Mouse (Mus musculus) embryonic facial prominence, embryonic 13.5 days (tissue): ENCODE measurements around the gene Cdc42se2. TPM values are rescaled to one million over a fixed set of nuclear protein-coding genes. Genes with fewer than 3 reads are reported as not detected.

Experiments used
- ATAC-seq: fragments of 200-750 bp; cut with Nextera tagmentation; 2 replicates; pipeline ENCODE4 v1.8.0; 2017; ENCODE audit warnings: low read depth; ENCODE audit not compliant: insufficient number of reproducible peaks, insufficient read depth, low FRiP score, low TSS enrichment
- H3K27ac ChIP-seq: fragments of 300-500 bp; sonication (generic); 2 replicates; pipeline ENCODE4 v1.5.1; 2015; ENCODE audit warnings: moderate library complexity, mild to moderate bottlenecking, inconsistent platforms
- H3K27me3 ChIP-seq: fragments of 300-500 bp; sonication (generic); 2 replicates; pipeline ENCODE4 v1.6.1; 2015; ENCODE audit warnings: mild to moderate bottlenecking, inconsistent platforms
- H3K36me3 ChIP-seq: fragments of 300-500 bp; sonication (generic); 2 replicates; pipeline ENCODE4 v1.6.1; 2015; ENCODE audit warnings: mild to moderate bottlenecking, inconsistent platforms
- H3K4me1 ChIP-seq: fragments of 300-500 bp; sonication (generic); 2 replicates; pipeline ENCODE4 v1.6.1; 2015; ENCODE audit warnings: inconsistent platforms
- H3K4me2 ChIP-seq: fragments of 300-500 bp; sonication (generic); 2 replicates; pipeline ENCODE4 v1.6.1; 2015; ENCODE audit warnings: moderate library complexity, mild to moderate bottlenecking, inconsistent platforms
- H3K4me3 ChIP-seq: fragments of 300-500 bp; sonication (generic); 2 replicates; pipeline ENCODE4 v1.5.1; 2015; ENCODE audit warnings: mild to moderate bottlenecking, inconsistent platforms
- H3K9ac ChIP-seq: fragments of 300-500 bp; sonication (generic); 2 replicates; pipeline ENCODE4 v1.6.1; 2015; ENCODE audit warnings: mild to moderate bottlenecking, inconsistent platforms
- H3K9me3 ChIP-seq: fragments of 300-500 bp; sonication (generic); 2 replicates; pipeline ENCODE4 v1.6.1; 2016; ENCODE audit warnings: inconsistent platforms
- WGBS: fragments of 180-500 bp; shearing (Covaris S2); methylation state at CpG from one replicate; pipeline ENCODE4 v1.1.7; 2015; ENCODE audit warnings: mixed read lengths; 5-methylcytosine and 5-hydroxymethylcytosine counted together
- polyA plus RNA-seq: library from polyadenylated mRNA; unstranded; fragments of >200 nt; fragmentation: Nextera tagmentation; extraction: Ambion mirVana; gene quantifications from 2 replicates; pipeline ENCODE4 v1.2.1, GENCODE M21; 2015

Cdc42se2 gene
- polyA plus RNA-seq, 1 experiment from 2014 or later: 86.2 TPM

- Histone ChIP-seq H3K4me2 (no peak overlapping the region), H3K9ac (no peak overlapping the region), H3K36me3 (no peaks in the 10 kb centered on the region), H3K4me1 (no peaks in the 10 kb centered on the region), H3K27me3 (no peaks in the 10 kb centered on the region), H3K4me3 (no peak overlapping the region), H3K27ac (no peak overlapping the region), H3K9me3 (no peaks in the 10 kb centered on the region)
- 45% methylated on average over 3 of the region's 3 CpGs for WGBS
- ATAC-seq: no peak
Observed at GRCm38 (mm10) chr11:54811054-54811453, 23.6 kb upstream of the Cdc42se2 start.

- H3K9ac ChIP-seq: no peak overlapping the region
- no peaks in the 10 kb centered on the region for H3K27me3 ChIP-seq
- no peaks in the 10 kb centered on the region for H3K9me3 ChIP-seq
- no peaks in the 10 kb centered on the region for H3K4me1 ChIP-seq
- no peak overlapping the region for H3K4me3 ChIP-seq
- no peak for ATAC-seq
- H3K27ac ChIP-seq: no peak overlapping the region
- no peaks in the 10 kb centered on the region for H3K36me3 ChIP-seq
- H3K4me2 ChIP-seq: no peak overlapping the region
- 87% methylated on average over 5 of the region's 5 CpGs for WGBS
Observed at GRCm38 (mm10) chr11:54809582-54809981, 22.1 kb upstream of the Cdc42se2 start.

- ATAC-seq: no peak
- Histone ChIP-seq H3K4me2 (no peak overlapping the region), H3K9ac (no peak overlapping the region), H3K36me3 (no peaks in the 10 kb centered on the region), H3K4me3 (no peak overlapping the region), H3K9me3 (no peaks in the 10 kb centered on the region), H3K27ac (no peak overlapping the region), H3K27me3 (no peaks in the 10 kb centered on the region), H3K4me1 (no peaks in the 10 kb centered on the region)
- 71% methylated on average over 4 of the region's 4 CpGs for WGBS
Observed at GRCm38 (mm10) chr11:54808177-54808576, 20.7 kb upstream of the Cdc42se2 start.

GRCm38 (mm10) chr11:54807669-54808068 lies 20.2 kb upstream of the Cdc42se2 start:
- WGBS: 78% methylated on average over 9 of the region's 9 CpGs
- no peak overlapping the region for H3K27ac ChIP-seq
- H3K9me3 ChIP-seq: no peaks in the 10 kb centered on the region
- H3K4me1 ChIP-seq: no peaks in the 10 kb centered on the region
- no peak overlapping the region for H3K4me2 ChIP-seq
- ATAC-seq: no peak
- no peak overlapping the region for H3K9ac ChIP-seq
- no peaks in the 10 kb centered on the region for H3K27me3 ChIP-seq
- no peaks in the 10 kb centered on the region for H3K36me3 ChIP-seq
- no peak overlapping the region for H3K4me3 ChIP-seq

DNA sequence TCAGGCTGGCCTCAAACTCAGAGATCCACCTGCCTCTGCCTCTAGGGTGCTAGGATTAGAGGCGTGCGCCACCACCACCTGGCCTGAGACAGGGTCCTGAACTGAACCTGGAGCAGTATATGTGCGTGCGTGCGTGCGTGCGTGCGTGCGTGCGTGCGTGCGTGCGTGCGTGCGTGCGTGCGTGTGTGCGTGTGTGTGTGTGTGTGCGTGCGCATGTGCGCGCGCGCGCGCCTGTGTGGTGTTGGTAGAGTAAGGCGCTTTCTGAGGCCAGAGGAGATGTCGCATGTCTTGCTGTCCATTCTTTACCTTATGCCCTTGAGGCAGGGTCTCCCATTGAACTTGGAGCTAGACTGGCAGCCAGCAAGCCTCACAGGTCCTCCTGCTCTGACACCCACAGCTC lies 19.4 kb upstream of the Cdc42se2 start:
- Histone ChIP-seq H3K4me1 (no peaks in the 10 kb centered on the region), H3K27ac (no peak overlapping the region), H3K4me2 (no peak overlapping the region), H3K4me3 (no peak overlapping the region), H3K9me3 (no peaks in the 10 kb centered on the region), H3K27me3 (no peaks in the 10 kb centered on the region), H3K36me3 (no peaks in the 10 kb centered on the region), H3K9ac (no peak overlapping the region)
- 89% methylated on average over 28 of the region's 28 CpGs for WGBS
- ATAC-seq: no peak

DNA sequence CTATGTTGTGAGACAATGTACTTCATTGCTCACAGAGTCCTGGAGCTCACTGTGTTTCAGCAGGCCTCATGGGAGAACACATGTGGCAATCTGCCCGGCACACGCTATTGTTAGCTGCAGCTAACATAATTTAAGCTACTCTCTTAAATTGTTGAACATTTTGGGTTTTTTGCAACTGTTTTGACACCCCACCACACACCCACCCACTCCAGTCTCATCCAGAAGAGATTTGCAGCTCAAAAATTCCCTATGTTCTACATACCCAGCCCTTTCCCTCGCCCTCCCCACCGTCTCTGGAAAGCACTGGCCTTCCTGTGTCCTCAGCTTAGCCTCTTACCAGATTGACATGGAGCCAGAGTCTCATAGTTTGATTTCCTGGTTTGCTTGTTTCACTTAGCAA lies 17.7 kb upstream of the Cdc42se2 start:
- H3K4me1 ChIP-seq: no peaks in the 10 kb centered on the region
- H3K4me2 ChIP-seq: no peak overlapping the region
- H3K27me3 ChIP-seq: no peaks in the 10 kb centered on the region
- H3K4me3 ChIP-seq: no peak overlapping the region
- no peaks in the 10 kb centered on the region for H3K36me3 ChIP-seq
- no peak for ATAC-seq
- no peak overlapping the region for H3K27ac ChIP-seq
- WGBS: 79% methylated on average over 4 of the region's 4 CpGs
- H3K9me3 ChIP-seq: no peaks in the 10 kb centered on the region
- H3K9ac ChIP-seq: no peak overlapping the region

- Histone ChIP-seq H3K4me3 (no peak overlapping the region), H3K27ac (no peak overlapping the region), H3K4me2 (no peak overlapping the region), H3K9me3 (no peaks in the 10 kb centered on the region), H3K4me1 (no peaks in the 10 kb centered on the region), H3K36me3 (no peaks in the 10 kb centered on the region), H3K27me3 (no peaks in the 10 kb centered on the region), H3K9ac (no peak overlapping the region)
- ATAC-seq: no peak
- WGBS: 57% methylated on average over 6 of the region's 6 CpGs
Observed at GRCm38 (mm10) chr11:54802621-54803020, 15.1 kb upstream of the Cdc42se2 start.

DNA sequence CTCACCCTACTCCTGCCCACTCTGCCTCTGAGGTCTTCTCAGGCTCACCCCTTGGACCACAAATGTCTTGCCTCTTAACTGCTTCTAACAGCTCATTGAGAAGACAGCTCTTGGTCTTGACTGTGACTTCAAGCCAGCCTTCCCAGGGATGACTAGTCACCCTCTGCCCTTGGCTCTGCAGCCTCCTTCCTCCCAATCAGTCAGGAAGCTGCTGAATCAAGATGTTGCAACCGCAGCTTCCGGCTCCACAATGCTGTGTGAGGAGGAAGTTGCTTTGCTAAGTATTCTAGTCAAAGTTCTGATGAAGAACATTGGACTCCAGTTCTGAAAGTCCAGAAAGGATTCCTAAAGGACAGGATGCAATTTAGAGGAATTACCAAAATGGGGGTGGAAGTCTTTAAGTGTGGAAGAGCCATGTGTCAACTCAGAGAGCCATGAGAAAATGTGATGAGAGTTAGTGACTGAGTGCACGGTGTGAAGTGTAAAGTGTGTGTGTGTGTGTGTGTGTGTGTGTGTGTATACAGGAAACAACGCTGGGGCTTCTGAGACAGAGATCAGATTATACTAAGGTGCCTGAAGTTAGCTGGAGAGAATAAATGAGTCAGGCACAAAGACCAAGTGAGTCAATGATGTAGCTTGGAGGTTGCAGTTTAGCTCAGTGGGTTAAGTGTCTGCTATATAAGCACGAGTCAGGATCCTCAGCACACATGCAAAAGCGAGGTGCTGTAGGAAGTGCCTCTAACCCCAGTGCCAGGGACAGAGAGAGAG lies 14.5 kb upstream of the Cdc42se2 start:
- 68% methylated on average over 6 of the region's 6 CpGs for WGBS
- Histone ChIP-seq H3K9me3 (no peaks in the 10 kb centered on the region), H3K4me3 (no peak overlapping the region)

GRCm38 (mm10) chr11:54796551-54796950 lies 9.1 kb upstream of the Cdc42se2 start:
- WGBS: 78% methylated on average over 11 of the region's 11 CpGs
- H3K27ac ChIP-seq: no peak overlapping the region
- H3K36me3 ChIP-seq: no peaks in the 10 kb centered on the region
- no peaks in the 10 kb centered on the region for H3K4me1 ChIP-seq
- no peak for ATAC-seq
- no peaks in the 10 kb centered on the region for H3K9me3 ChIP-seq
- no peak overlapping the region for H3K9ac ChIP-seq
- no peak overlapping the region for H3K4me2 ChIP-seq
- no peaks in the 10 kb centered on the region for H3K27me3 ChIP-seq
- H3K4me3 ChIP-seq: no peak overlapping the region

More for the DNA sequence above, 14.5 kb upstream of the Cdc42se2 start:
- Histone ChIP-seq H3K36me3 (no peaks in the 10 kb centered on the region), H3K4me2 (no peak overlapping the region), H3K27me3 (no peaks in the 10 kb centered on the region), H3K9ac (no peak overlapping the region), H3K4me1 (no peaks in the 10 kb centered on the region), H3K27ac (no peak overlapping the region)
- ATAC-seq: no peak

DNA sequence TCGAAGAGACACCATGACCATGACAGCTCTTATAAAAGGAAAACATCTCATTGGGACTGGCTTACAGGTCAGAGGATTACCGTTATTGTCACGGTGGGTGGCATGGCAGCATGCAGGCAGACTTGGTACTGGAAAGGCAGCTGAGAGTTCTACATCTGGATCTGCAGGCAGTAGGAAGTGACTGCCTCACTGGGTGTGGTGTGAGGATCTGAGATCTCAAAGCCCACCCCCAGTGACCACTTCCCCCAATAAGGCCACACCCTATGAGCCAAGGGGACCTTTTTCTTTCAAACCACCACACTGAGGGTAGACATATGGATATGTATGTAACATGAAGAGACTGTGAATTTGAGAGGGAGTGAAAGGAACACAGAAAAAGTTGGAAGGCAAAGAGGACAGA lies 7.2 kb upstream of the Cdc42se2 start:
- no peak overlapping the region for H3K9ac ChIP-seq
- WGBS: 88% methylated on average over 3 of the region's 3 CpGs
- no peaks in the 10 kb centered on the region for H3K36me3 ChIP-seq
- H3K9me3 ChIP-seq: no peaks in the 10 kb centered on the region
- H3K4me1 ChIP-seq: no peaks in the 10 kb centered on the region
- no peak for ATAC-seq
- no peak overlapping the region for H3K4me2 ChIP-seq
- H3K27ac ChIP-seq: no peak overlapping the region
- no peaks in the 10 kb centered on the region for H3K27me3 ChIP-seq
- no peak overlapping the region for H3K4me3 ChIP-seq

- Histone ChIP-seq H3K27me3 (no peaks in the 10 kb centered on the region), H3K36me3 (no peaks in the 10 kb centered on the region), H3K4me1 (no peaks in the 10 kb centered on the region), H3K27ac (no peak overlapping the region), H3K9ac (no peak overlapping the region), H3K4me3 (no peak overlapping the region), H3K9me3 (no peaks in the 10 kb centered on the region), H3K4me2 (no peak overlapping the region)
- 56% methylated on average over 1 of the region's 1 CpGs for WGBS
- no peak for ATAC-seq
Observed at GRCm38 (mm10) chr11:54793173-54793572, 5.7 kb upstream of the Cdc42se2 start.

DNA sequence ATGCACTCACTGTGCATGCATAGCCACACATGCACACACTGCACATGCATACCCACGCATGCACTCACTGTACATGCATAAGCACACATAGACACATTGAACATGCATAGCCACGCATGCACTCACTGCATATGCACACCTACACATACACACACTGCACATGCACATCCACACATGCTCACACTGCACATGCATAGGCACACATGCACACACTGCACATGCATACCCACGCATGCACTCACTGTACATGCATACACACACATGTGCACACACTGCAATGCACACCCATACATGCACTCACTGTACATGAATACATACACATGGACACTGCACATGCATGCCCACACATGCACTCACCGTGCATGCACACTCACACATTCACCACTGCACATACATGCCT lies 4.0 kb upstream of the Cdc42se2 start:
- WGBS: 94% methylated on average over 4 of the region's 4 CpGs
- no peak overlapping the region for H3K27ac ChIP-seq
- no peak overlapping the region for H3K9ac ChIP-seq
- no peaks in the 10 kb centered on the region for H3K9me3 ChIP-seq
- H3K36me3 ChIP-seq: no peaks in the 10 kb centered on the region
- ATAC-seq: no peak
- H3K4me1 ChIP-seq: peaks cover under 1% of the 10 kb centered on the region
- H3K27me3 ChIP-seq: no peaks in the 10 kb centered on the region
- H3K4me3 ChIP-seq: no peak overlapping the region
- H3K4me2 ChIP-seq: no peak overlapping the region
